Mouse (Mus musculus) inflammation-experienced regulatory T-cells, adult 6 months (primary cell): ENCODE data around the gene Snx29. TPM values are rescaled to one million over a fixed set of nuclear protein-coding genes. Genes with fewer than 3 reads are reported as not detected.

ENCODE experiments used
- ATAC-seq: one replicate; pipeline ENCODE4 v1.8.0; 2017
- polyA plus RNA-seq, 3 experiments: library from polyadenylated mRNA; unstranded; fragments of 100-300 nt; shearing (Covaris generic); gene quantifications; one replicate each; pipeline ENCODE4 v1.2.1; 2017

The Snx29 gene
- polyA plus RNA-seq, 3 experiments from 2014 or later: 4.4 to 14.3 (median 6.1) TPM

DNA sequence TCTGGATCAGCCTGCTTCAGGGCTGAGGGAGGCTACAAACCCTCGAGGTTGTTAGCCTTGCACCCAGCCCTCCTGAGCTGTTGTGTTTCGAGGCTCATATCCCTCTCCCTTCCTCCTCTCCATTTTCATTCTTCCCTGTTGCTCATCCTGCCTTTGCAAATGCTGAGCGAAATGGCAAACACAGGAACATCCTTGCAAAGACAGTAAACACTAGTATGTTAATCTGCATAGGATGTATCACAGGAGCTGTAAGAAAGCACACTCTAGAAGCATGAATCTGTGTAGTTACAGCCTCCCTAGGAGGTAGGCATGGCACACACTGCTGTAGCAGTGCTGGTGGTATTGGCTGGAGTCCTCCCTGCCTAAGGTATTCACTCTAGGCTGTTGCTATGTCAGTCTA is 420.3 kb downstream of the Snx29 start:
- no peak for ATAC-seq

- ATAC-seq: no peak
These were observed 421.0 kb downstream of the Snx29 start for GRCm38 (mm10) chr16:11743724-11744123.

DNA sequence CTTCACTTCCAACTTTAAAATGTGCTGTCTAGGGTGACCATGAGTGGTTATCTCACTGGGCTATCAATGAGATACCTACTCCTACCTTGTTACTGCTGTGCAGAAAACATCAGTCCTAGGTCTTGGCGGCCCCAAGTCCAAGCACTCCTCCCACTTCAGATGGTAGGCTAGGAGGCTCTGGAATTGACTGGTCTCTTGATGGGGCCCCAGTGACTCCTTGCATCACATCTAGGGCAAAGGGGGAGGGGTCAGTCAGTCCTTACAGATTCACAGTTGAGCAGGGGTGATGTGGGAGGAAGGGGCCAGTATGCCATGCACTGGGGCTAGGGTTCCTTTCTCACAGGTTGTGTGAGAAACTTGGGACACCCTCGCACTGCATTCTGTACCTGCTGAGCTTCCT is 423.3 kb downstream of the Snx29 start:
- ATAC-seq: no peak

DNA sequence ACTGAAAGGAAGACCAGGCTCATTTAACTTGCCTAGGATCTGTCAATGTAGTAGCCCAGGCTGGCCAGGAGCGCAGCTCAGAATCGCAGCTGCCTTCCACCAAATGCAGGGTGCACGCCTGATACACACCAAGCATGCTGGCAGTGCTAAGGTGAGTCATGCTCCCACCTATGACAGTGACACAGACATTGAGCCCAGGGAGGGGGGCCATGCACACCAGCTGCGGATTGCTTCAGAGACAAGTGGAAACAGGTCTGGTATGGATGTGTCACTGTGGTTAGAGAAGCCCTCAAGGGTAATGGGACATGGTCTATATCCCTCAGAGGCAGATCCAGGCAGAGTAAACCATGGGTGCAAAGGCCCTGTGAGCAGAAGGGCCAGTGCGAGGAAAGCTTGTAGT is 425.2 kb downstream of the Snx29 start:
- no peak for ATAC-seq

DNA sequence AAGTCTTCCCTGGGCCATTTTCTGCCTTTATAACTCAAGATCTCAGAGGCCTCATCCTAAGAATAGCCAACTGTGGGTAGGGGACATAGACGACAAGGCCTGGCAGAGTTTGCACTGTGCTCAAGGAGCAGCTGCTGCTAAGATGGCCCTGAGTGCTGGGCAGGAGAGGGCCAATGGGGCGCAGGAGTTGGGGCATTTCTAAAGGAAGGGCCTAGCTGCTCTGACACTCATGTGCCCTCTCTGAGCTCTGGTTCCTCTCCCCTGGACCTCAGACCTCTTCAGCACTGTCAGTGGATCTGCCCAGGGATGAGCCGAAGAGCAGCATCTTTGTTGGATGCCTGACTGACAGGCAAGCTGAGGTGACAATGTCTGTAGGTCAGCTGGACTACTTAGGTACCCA is 426.4 kb downstream of the Snx29 start:
- no peak for ATAC-seq

DNA sequence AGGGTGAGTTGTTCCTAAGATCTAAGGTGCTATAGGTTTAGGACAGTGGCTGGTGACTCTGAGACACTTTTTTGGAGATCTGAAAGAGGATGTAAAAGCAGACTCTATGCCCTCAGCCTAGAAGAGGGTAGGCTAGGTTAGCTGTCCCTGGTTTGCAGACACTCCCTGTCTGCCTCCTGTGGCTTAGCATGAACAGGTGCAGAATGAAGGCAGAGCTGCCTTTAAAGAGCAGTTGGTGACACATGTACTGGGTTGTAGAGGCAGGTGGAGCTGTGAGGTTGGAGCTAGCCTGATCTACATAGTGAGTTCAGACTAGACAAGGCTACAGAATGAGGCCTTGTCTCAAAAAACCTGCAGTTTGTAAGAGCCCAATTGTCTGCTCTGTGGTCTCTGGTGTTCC is 427.9 kb downstream of the Snx29 start:
- ATAC-seq: no peak

- no peak for ATAC-seq
These were observed 429.8 kb downstream of the Snx29 start for GRCm38 (mm10) chr16:11752557-11752956.

DNA sequence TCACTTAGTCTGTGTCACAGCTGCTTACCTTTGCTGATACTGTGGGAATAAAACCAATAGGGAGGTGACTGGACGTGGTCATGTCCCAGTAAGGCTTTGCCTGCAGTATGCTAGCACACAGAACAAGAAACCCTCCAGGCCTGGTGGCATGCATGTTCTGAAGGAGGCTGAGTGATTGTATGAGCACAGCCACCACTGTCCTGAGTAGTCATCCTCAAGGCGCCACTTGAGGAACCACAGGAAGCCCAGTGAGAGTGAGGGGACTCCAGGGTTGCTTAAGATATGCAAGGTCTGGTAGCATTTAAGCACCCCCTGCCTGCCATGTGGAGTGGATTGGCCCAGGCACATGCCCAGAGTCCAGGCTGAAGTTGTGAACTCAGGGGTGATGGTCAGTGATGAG is 430.8 kb downstream of the Snx29 start:
- no peak for ATAC-seq

GRCm38 (mm10) chr16:11754136-11754535 is 431.4 kb downstream of the Snx29 start:
- no peak for ATAC-seq

- no peak for ATAC-seq
These were observed 432.8 kb downstream of the Snx29 start for GRCm38 (mm10) chr16:11755281-11756066.

- no peak for ATAC-seq
These were observed 434.0 kb downstream of the Snx29 start for GRCm38 (mm10) chr16:11756598-11757245.

DNA sequence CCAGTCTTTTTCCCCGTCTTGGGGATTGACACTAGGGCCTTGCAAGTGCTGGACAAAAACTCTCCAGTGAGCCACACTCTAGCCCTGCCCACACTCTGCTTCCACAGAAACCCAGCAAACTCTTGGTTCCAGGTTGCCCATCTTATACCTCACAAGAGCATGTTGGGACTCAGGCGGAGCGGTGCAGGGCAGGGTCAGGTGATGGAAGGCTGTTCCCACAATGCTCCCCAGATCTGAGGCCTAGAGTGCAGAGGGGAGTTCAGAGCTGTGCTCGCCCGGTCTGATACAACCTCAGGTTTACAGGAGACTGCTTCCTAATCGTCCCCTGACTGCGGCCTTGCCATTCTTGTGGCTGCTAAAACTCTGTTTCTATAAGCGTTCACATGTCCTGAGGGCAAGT is 434.8 kb downstream of the Snx29 start:
- no peak for ATAC-seq

DNA sequence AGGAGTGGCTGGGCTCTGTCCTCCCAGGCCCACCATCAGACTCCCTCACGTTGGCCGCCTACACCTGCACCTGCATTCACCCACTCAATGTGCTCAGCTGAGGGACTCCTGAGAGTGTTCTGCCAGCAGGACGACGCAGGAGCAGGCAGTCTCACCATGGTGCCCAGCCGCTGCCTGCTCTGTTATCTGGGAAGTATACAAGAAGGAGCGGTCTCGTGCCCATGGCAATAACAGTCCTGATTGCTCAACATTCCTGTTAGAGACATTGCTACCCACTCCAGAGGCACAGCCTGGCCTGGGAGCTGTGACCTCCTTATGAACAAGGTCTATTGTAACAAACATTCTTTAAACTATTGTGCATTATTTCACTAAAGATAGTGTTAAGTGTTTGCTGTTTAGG is 435.2 kb downstream of the Snx29 start:
- ATAC-seq: no peak

GRCm38 (mm10) chr16:11772318-11772717 is 449.6 kb downstream of the Snx29 start:
- no peak for ATAC-seq

DNA sequence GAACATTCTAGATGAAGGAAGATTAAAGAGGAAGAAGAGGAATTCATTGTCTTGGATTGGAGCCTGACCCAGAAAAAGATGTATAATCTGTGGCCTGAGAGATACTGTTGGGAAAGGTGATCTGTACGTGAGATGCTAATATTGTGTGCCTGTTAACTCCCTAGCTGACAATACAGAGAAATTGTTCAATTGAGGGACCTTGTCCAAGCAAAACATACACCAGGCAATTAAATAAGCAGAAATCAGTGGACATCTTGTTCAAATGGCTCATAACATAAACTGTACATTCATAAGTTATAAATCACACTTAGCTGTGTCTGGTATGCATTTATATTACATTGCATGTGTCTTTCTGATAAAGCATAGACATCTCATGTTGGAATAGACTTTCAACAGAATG is 451.6 kb downstream of the Snx29 start:
- no peak for ATAC-seq

DNA sequence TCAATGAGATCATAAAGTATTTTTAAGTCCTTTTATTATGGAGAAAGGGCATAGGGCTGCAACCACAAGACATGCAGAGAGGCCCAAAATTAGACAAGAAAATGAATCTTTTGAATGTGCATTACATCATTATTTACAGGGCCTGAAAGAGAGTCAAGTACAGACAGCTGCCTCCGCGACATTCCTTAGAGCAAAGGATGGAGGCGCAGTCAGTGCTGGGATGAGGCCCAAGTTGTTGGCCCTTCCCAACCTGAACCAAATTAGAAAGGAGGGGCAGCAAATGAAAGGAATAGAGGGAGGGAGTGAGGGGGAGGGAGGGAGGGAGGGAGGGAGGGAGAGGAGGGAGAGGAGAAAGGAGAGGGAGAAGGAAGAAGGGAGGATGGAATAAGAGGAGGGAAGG is 453.8 kb downstream of the Snx29 start:
- ATAC-seq: no peak

DNA sequence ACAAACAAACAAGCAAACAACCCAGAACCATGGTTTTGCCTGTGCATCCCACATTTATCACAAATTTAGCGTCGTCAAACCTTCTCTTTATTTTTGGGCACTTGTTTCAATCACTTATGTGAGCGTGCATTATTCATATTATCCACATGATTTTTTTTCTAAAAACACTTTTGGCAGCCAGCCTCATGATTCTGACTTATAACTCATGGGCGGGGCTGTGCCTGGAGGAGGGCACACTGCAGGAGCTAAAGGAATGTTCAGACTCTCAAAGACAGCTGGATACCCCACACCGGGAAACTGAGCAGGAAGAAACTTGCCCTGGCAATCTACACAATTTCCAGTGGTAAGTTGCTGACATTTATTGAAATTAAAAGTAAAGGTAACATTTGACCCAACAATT is 455.5 kb downstream of the Snx29 start:
- no peak for ATAC-seq

DNA sequence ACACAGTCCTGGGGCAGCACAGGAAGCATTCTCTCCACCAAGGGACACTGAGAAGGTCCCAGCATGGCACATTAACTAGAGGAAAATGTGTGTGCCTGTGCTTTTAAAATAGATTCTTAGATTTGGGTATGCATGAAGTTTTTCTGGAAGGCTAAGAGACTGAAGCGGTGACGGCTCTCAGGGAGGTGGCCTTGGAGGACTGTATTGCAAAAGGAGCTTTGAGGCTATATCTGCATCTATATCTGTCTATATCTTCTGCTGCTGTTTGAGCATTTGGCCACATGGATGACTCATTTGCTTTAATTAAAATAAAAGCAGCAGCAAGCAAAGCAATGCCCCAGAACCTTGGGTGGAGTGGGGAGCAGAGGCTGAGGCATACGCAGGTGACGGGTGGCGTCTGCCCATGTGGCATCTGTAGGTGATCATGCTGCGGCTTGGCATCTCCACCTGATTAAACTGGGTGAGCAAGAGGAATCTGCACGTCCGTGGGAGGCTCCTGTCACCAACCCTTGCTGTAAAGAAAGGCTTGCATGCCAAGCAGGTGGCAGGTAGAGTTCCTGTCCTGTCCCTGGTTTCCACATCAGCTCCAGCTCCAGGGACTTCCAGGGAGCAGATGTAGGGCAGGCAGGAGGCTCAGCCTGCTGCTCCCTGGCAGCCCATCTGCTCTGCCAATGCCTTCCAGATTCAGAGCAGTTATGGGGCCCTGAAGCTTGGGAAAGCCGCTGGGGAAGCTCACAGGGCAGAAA is 456.2 kb downstream of the Snx29 start:
- no peak for ATAC-seq

GRCm38 (mm10) chr16:11782082-11782481 is 459.4 kb downstream of the Snx29 start:
- ATAC-seq: no peak

- ATAC-seq: no peak
These were observed 460.6 kb downstream of the Snx29 start for GRCm38 (mm10) chr16:11783337-11783736.

DNA sequence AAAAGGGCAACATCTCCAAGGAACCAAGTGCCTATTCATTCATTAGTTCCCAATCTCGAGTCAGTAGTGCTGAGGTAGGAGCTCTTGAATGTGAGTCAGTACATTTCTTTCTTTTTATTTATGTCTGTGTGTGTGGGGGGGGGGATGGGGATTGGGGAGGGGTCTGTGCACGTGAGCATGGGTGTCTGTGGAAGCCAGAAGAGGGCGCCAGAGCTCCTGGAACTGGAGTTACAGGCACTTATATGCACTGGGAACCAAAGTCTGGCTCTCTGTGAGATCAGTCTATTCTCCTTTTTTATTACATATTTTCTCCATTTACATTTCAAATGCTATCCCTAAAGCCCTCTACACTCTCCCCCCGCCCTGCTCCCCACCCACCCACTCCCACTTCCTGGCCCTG is 461.6 kb downstream of the Snx29 start:
- ATAC-seq: no peak

DNA sequence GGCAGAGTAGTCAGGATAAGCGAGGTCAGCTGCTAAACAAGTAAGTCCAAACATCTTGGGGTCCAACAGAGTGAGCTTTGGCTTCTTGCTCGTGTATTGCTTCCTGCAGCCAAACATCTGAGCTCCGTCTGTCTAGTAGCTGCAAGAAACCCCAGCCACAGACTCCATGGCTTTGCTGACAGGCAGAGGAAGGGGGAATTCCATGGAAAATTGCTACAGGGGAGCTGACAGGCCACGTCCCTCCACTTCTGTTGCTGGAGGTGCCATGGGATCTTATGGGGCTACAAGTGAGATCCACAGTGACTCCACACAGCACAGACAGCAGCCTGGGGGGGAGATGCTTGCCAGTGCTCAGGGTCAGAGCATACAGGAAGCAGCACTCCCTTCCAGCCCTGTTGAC is 463.1 kb downstream of the Snx29 start:
- no peak for ATAC-seq

DNA sequence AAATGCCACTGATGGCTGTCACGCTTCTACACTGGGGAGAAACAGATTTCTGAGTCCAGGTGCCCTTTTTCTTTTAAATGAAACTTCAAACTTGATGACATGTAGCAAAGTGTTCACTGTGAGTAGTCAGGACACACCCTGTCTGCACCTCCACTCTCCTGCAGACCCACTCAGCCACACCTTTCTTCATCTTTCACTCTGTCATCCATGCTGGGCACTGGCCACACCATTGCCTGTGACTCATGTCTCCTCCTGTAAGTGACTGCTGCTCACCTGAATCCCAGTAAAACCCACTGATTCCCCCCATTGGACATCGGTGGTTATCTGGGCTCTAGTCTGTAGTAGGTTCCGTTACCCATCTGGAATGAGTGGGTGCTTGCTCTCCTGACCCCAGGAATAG is 467.8 kb downstream of the Snx29 start:
- ATAC-seq: no peak

GRCm38 (mm10) chr16:11793391-11793790 is 470.7 kb downstream of the Snx29 start:
- ATAC-seq: no peak
